Mouse (Mus musculus) megakaryocyte, embryonic 14.5 days (primary cell): ENCODE results near the gene Elovl2.
"Not testable (repeated sequence)": the region's sequence is repeated elsewhere in the genome, so short reads cannot be mapped to it uniquely, and the experiment has no call there.

Experiments used
- FLI1 ChIP-seq: IDR thresholded peaks from 2 replicates; pipeline ENCODE4 v1.6.1; 2012; ENCODE audit warnings: low read length, inconsistent platforms, mixed read lengths
- GATA1 ChIP-seq: IDR thresholded peaks from 3 replicates; pipeline ENCODE4 v1.6.1; 2012; ENCODE audit warnings: mixed read lengths, low read length, inconsistent platforms, borderline replicate concordance

DNA sequence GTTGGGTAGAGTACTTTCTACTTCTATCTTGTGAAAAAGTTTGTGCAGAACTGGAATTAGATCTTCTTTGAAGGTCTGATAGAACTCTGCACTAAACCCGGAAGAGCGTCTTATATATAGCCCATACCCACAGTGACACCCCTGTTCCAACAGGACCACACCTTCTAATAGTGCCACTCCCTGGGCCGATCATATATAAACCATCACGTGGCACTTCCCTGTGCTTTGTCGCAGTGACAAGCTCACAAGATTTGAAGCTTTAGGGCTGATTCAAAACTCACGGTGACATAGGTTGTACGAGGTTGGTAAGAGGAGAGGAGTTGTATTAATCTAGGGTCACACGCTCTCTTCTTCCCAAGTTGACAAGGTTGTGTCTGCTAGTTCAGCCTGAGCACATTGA, 41.4 kb upstream of the Elovl2 start:
- not testable (repeated sequence) for TF ChIP-seq GATA1, FLI1
